Mouse (Mus musculus): ENCODE results near the gene Wwc2.

- TF ChIP-seq E2F4 (IDR thresholded peaks at IDR 0.05; ENCODE audit: insufficient read depth): no peak
- no peak for TF ChIP-seq MYOD1 (IDR thresholded peaks at IDR 0.05; ENCODE audit: control insufficient read depth in 1 of 3, insufficient read length in 2 of 3, low read depth in 2 of 3)
These were observed 171.7 kb downstream of the Wwc2 start for GRCm38 (mm10) chr8:47819034-47819433.

All from myocyte (in vitro differentiated cells).